Mouse (Mus musculus) hindbrain, embryonic 10.5 days (tissue): Measurements from ENCODE around the gene Ngdn. TPM values are rescaled to one million over a fixed set of nuclear protein-coding genes. Genes with fewer than 3 reads are reported as not detected.
"Not testable (repeated sequence)": the region's sequence is repeated elsewhere in the genome, so short reads cannot be mapped to it uniquely, and the experiment has no call there.

ENCODE experiments used
- DNase-seq: peaks from one replicate; pipeline ENCODE4 v3.0.0-alpha.2; 2017; ENCODE audit warnings: low spot score
- H3K27ac ChIP-seq: fragments of 300-500 bp; sonication (generic); 2 replicates; pipeline ENCODE4 v1.5.1; 2016; ENCODE audit warnings: mild to moderate bottlenecking, moderate library complexity
- H3K27me3 ChIP-seq: fragments of 300-500 bp; sonication (generic); 2 replicates; pipeline ENCODE4 v1.6.1; 2016; ENCODE audit warnings: mild to moderate bottlenecking; ENCODE audit not compliant: poor library complexity, insufficient read depth, severe bottlenecking
- H3K36me3 ChIP-seq: fragments of 300-500 bp; sonication (generic); 2 replicates; pipeline ENCODE4 v1.6.1; 2016; ENCODE audit warnings: mild to moderate bottlenecking, moderate library complexity
- H3K4me1 ChIP-seq: fragments of 300-500 bp; sonication (generic); replicated peaks from 2 replicates; pipeline ENCODE4 v1.6.1; 2016; ENCODE audit warnings: mild to moderate bottlenecking
- H3K4me3 ChIP-seq: fragments of 300-500 bp; sonication (generic); 2 replicates; pipeline ENCODE4 v1.5.1; 2016; ENCODE audit warnings: mild to moderate bottlenecking, moderate library complexity
- H3K9me3 ChIP-seq: fragments of 300-500 bp; sonication (generic); 2 replicates; pipeline ENCODE4 v1.6.1; 2016; ENCODE audit warnings: mild to moderate bottlenecking, moderate library complexity
- WGBS: fragments of 180-500 bp; shearing (Covaris S2); methylation state at CpG from one replicate; pipeline ENCODE4 v1.1.7; 2016; 5-methylcytosine and 5-hydroxymethylcytosine counted together
- polyA plus RNA-seq: library from polyadenylated mRNA; unstranded; fragments of >200 nt; fragmentation: Nextera tagmentation; extraction: Ambion mirVana; gene quantifications from 2 replicates; pipeline ENCODE4 v1.2.1, GENCODE M21; 2016

Ngdn gene
- polyA plus RNA-seq, 1 experiment from 2014 or later: 73.5 TPM

DNA sequence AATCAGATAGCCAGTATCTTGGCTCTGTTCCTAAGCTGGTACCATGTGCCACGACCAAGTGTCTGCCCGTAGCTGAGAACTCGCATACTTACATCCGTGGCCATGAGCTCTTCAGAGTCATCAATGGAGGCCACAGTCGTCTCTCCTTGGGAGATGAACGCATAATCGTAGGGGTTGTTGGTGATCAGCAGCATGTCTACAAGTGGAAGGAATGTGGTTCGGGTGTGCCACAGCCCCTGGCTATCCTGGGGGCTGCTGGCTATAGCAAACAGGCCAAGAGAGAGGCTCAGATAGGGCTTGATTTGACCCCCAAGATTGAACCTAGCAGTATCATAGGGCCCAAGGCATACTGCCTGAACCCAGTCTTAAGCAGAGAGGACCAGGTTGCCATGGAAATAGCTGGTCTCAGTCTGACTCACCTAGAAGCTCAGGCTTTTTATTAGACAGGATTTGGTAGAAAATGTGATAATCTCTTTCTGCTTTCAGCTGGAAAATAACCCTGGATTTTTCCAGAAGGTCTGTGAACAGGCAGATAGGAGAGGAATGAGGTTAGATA, 25.3 kb upstream of the Ngdn start:
- Histone ChIP-seq H3K36me3 (no peaks in the 10 kb centered on the region), H3K4me3 (no peak overlapping the region), H3K27me3 (peaks cover 4% of the 10 kb centered on the region; the same call in 1 of the 2 replicates), H3K9me3 (no peaks in the 10 kb centered on the region), H3K4me1 (peaks cover 15% of the 10 kb centered on the region), H3K27ac (no peak overlapping the region)
- 90% methylated on average over 8 of the region's 8 CpGs for WGBS
- no peak for DNase-seq

- DNase-seq: no peak
- Histone ChIP-seq H3K36me3 (no peaks in the 10 kb centered on the region), H3K27ac (no peak overlapping the region), H3K27me3 (peaks cover 4% of the 10 kb centered on the region; the same call in 1 of the 2 replicates), H3K4me1 (peaks cover 37% of the 10 kb centered on the region), H3K9me3 (no peaks in the 10 kb centered on the region), H3K4me3 (no peak overlapping the region)
- 93% methylated on average over 10 of the region's 10 CpGs for WGBS
Observed at GRCm38 (mm10) chr14:54992196-54992595, 23.1 kb upstream of the Ngdn start.

- Histone ChIP-seq H3K36me3 (no peaks in the 10 kb centered on the region), H3K9me3 (no peaks in the 10 kb centered on the region), H3K4me1 (peaks cover 43% of the 10 kb centered on the region), H3K27me3 (peaks cover 4% of the 10 kb centered on the region; the same call in 1 of the 2 replicates), H3K27ac (no peak overlapping the region), H3K4me3 (no peak overlapping the region)
- no peak for DNase-seq
- 65% methylated on average over 10 of the region's 10 CpGs for WGBS
Observed at GRCm38 (mm10) chr14:54993636-54994035, 21.6 kb upstream of the Ngdn start.

DNA sequence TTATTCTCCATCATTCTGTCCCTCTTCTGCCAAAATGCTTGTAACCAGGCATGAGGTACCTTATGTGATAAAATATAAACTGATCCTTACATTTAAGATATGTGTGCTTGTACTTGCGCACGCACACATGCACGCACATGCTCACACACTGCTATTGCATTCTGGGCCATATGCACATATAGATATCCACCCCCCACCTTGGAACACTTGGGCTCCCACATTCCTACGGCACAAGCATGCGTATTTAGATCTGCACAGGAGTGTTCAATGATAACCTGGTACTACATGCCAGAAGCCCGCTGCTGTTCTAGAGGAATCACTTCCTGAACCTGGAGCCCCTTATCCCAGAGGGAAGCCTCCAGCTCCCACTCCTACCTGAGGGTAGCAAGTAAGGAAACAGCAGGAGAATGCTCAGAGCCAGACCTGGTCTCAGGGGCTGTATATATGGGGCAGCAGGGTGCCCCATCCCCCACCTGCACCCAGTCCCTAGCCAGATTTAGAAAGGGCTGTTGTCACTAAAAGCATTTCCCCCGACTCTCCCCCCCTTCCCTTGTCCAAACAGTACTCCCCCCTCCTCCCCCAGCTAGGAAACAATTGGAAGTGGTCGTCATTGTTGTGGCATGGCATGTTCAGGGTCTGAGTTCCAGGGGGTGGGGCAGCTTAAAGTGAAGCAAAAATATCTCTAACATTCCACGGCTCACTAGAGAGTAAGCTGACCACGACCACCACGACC, 21.0 kb upstream of the Ngdn start, which contains the start of gene Myh7:
Myh7 (minus strand) TSS at position 491 of the 733 bp plus-strand sequence.
- 53% methylated on average over 11 of the region's 11 CpGs for WGBS
- no peaks in the 10 kb centered on the region for H3K9me3 ChIP-seq
- no peak for DNase-seq

GRCm38 (mm10) chr14:54994869-54995186, 20.4 kb upstream of the Ngdn start:
- Histone ChIP-seq H3K27ac (peak overlapping the region; percentile 77), H3K36me3 (no peaks in the 10 kb centered on the region), H3K9me3 (no peaks in the 10 kb centered on the region), H3K4me3 (no peak overlapping the region), H3K4me1 (peaks cover 43% of the 10 kb centered on the region), H3K27me3 (peaks cover 4% of the 10 kb centered on the region; the same call in 1 of the 2 replicates)
- no peak for DNase-seq

More for the DNA sequence above, 21.0 kb upstream of the Ngdn start, which contains the start of gene Myh7:
- no peak within 1 kb of the TSS for H3K4me3 ChIP-seq
- peaks cover 4% of the 10 kb centered on the region; the same call in 1 of the 2 replicates for H3K27me3 ChIP-seq
- H3K4me1 ChIP-seq: peaks cover 43% of the 10 kb centered on the region
- no peaks in the 10 kb centered on the region for H3K36me3 ChIP-seq
- peak within 1 kb of the TSS; percentile 77 for H3K27ac ChIP-seq

DNA sequence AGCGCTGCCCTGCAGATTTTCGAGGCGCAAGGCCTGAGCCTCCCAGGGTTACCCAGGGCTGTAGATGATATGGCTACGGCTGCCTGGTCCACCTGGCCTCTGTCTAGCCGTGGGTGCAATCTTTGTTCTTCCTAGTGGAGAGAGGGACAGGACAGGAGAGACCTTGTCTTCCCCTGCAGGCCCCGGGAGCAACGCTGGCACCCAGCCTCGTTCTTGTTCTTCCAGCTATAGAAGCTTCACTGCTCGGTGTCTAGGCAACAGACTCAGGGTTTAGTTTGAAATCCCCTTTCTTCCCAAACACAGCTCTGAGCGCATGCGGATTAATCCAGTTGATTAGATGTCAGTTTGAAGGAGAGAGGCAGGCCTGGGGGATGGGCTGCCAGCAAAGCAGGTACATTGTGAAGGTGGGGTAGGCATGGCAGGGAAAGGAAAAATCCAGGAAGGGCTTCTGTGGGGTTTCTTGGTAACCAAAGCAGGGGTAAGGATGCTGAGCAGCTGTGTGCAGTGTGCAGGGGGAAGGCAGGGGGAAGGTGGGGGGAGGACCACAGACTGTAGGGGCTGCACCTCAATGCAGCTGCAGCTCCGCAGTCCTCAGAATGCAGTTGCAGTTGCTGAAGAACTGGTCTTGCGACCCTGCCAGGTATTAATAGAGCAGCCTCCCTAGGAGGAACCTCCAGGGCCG, 19.7 kb upstream of the Ngdn start:
- H3K4me3 ChIP-seq: no peak overlapping the region
- WGBS: 43% methylated on average over 14 of the region's 14 CpGs

GRCm38 (mm10) chr14:54996793-54997192, 18.5 kb upstream of the Ngdn start:
- H3K27ac ChIP-seq: peak overlapping the region; percentile 77
- DNase-seq: no peak

More for the DNA sequence above, 19.7 kb upstream of the Ngdn start:
- Histone ChIP-seq H3K36me3 (no peaks in the 10 kb centered on the region), H3K4me1 (peaks cover 43% of the 10 kb centered on the region), H3K9me3 (no peaks in the 10 kb centered on the region), H3K27ac (peak overlapping the region; percentile 77), H3K27me3 (peaks cover 4% of the 10 kb centered on the region; the same call in 1 of the 2 replicates)
- no peak for DNase-seq

DNA sequence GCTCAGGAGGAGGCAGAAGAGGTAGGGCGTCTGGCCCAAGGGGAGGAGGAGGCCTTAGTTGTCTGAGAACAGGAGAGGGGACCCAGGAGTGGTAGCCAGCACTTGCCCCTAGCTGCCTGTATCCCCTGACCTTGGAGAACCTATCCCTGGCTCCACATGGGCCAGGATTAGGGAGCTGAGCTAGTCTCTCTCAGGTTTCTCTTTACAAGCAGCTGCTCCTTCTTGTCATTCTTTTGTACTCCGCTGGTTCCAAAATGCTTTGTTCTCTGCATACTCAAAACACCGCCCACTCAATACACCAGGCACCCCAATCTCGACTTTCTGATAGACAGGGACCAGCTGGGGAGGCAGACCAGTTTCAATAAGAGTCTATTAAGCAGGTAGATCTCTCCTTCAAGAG, 18.0 kb upstream of the Ngdn start:
- Histone ChIP-seq H3K4me3 (no peak overlapping the region), H3K27ac (peak overlapping the region; percentile 77), H3K27me3 (peaks cover 4% of the 10 kb centered on the region; the same call in 1 of the 2 replicates), H3K36me3 (no peaks in the 10 kb centered on the region), H3K4me1 (peaks cover 45% of the 10 kb centered on the region), H3K9me3 (no peaks in the 10 kb centered on the region)
- WGBS: 42% methylated on average over 4 of the region's 4 CpGs
- no peak for DNase-seq

More at GRCm38 (mm10) chr14:54996793-54997192, 18.5 kb upstream of the Ngdn start:
- H3K4me1 ChIP-seq: peaks cover 43% of the 10 kb centered on the region
- no peaks in the 10 kb centered on the region for H3K36me3 ChIP-seq
- H3K27me3 ChIP-seq: peaks cover 4% of the 10 kb centered on the region; the same call in 1 of the 2 replicates
- no peak overlapping the region for H3K4me3 ChIP-seq
- H3K9me3 ChIP-seq: no peaks in the 10 kb centered on the region
- 41% methylated on average over 9 of the region's 9 CpGs for WGBS

- no peak overlapping the region for H3K4me3 ChIP-seq
- H3K27ac ChIP-seq: no peak overlapping the region
- no peaks in the 10 kb centered on the region for H3K36me3 ChIP-seq
- no peak for DNase-seq
- H3K4me1 ChIP-seq: peaks cover 47% of the 10 kb centered on the region
- H3K27me3 ChIP-seq: peaks cover 3% of the 10 kb centered on the region; the same call in 1 of the 2 replicates
- no peaks in the 10 kb centered on the region for H3K9me3 ChIP-seq
Observed at GRCm38 (mm10) chr14:54998680-54999079, 16.6 kb upstream of the Ngdn start.

- 87% methylated on average over 5 of the region's 5 CpGs for WGBS
- H3K4me1 ChIP-seq: peaks cover 47% of the 10 kb centered on the region
- not testable (repeated sequence) for DNase-seq, H3K9me3 ChIP-seq, H3K27ac ChIP-seq, H3K27me3 ChIP-seq, H3K4me3 ChIP-seq, H3K36me3 ChIP-seq
Observed at GRCm38 (mm10) chr14:54999868-55000267, 15.4 kb upstream of the Ngdn start.

DNA sequence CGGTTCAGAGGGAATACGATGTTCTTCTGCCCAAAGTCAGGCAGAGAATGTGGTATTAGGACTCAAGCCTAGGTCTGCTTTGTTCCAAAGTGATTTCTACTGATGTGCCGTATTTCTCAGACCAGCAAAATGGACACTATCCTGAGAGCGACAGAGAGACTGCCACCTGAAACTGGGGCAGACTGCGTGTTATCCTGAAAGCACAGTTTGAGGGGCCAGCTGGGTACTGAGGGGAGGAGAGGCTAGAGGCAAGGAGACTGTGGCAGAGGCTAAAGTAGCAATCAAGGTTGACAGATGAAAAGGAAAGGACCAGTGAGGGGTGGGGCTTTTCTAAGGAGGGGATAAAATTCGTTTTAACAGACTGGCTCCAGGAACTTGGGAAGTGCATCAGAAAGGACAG, 14.4 kb upstream of the Ngdn start:
- Histone ChIP-seq H3K4me1 (peaks cover 38% of the 10 kb centered on the region), H3K9me3 (no peaks in the 10 kb centered on the region), H3K27me3 (no peaks in the 10 kb centered on the region), H3K36me3 (no peaks in the 10 kb centered on the region), H3K4me3 (no peak overlapping the region), H3K27ac (no peak overlapping the region)
- no peak for DNase-seq
- WGBS: 84% methylated on average over 6 of the region's 6 CpGs

- H3K4me3 ChIP-seq: no peak overlapping the region
- no peaks in the 10 kb centered on the region for H3K9me3 ChIP-seq
- no peaks in the 10 kb centered on the region for H3K27me3 ChIP-seq
- H3K36me3 ChIP-seq: no peaks in the 10 kb centered on the region
- no peak for DNase-seq
- peaks cover 32% of the 10 kb centered on the region for H3K4me1 ChIP-seq
- WGBS: 97% methylated on average over 2 of the region's 2 CpGs
- no peak overlapping the region for H3K27ac ChIP-seq
Observed at GRCm38 (mm10) chr14:55001446-55001845, 13.8 kb upstream of the Ngdn start.
